Mouse (Mus musculus) kidney, adult 18-20 months (tissue): ENCODE measurements around the gene Tdrd12.

ENCODE experiments used
- DNase-seq: peaks from one replicate; pipeline ENCODE4 v3.0.0; 2021

Tdrd12 gene

GRCm38 (mm10) chr7:35447996-35448846, 89.3 kb downstream of the Tdrd12 start, which contains the start of gene Slc7a9:
Gene Slc7a9, plus strand, starts transcription at chr7:35448796.
- peak; percentile 80 for DNase-seq

GRCm38 (mm10) chr7:35447501-35447900, 90.0 kb downstream of the Tdrd12 start:
- peak; percentile 63 for DNase-seq

- DNase-seq, result no peak
These were observed 102.3 kb downstream of the Tdrd12 start for GRCm38 (mm10) chr7:35435266-35435665.

GRCm38 (mm10) chr7:35428146-35428545, 109.4 kb downstream of the Tdrd12 start:
- DNase-seq, result no peak

- no peak for DNase-seq
These were observed 114.5 kb downstream of the Tdrd12 start for GRCm38 (mm10) chr7:35423071-35423470.
